Mouse (Mus musculus) embryonic stem cell, embryonic (primary cell): Measurements from ENCODE around the gene Esm1.

Experiments
- CTCF ChIA-PET, 4 experiments: fragments of 300-600 bp in 2 of 4; fragments of 350-600 bp in 2 of 4; sonication (Branson Sonifier 250); formaldehyde crosslinking; loops; one replicate each; lab custom pipeline; 2022; ENCODE audit warnings: inconsistent platforms in 2 of 4; lab: Charles Lee
- POLR2A ChIA-PET, 4 experiments: fragments of 300-600 bp in 2 of 4; fragments of 350-600 bp in 2 of 4; sonication (Branson Sonifier 250); formaldehyde crosslinking; loops; one replicate each; lab custom pipeline; 2022; ENCODE audit warnings: antibody characterized with exemption in 4 of 4, inconsistent platforms in 1 of 4; lab: Charles Lee

Gene Esm1

DNA sequence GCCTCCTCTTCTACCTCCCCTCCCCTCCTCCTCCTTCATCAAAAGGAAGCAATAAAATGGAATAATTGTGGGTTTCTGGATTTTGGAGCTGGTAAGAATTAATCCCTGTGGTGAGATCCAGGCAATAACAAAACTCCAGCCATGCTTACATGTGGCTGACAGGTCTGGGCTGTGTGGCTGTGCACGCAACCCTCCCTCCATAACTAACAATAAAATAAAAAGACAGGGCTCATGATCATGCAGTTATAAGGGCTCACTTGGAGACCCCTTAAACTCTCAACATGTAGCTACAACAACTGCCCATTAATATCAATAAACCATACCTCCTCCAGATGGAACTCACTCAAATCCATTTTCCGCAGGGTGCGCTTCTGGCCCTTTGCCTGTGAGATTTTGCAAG is 4.4 kb downstream of the Esm1 start:
- CTCF ChIA-PET, result no interaction called here

DNA sequence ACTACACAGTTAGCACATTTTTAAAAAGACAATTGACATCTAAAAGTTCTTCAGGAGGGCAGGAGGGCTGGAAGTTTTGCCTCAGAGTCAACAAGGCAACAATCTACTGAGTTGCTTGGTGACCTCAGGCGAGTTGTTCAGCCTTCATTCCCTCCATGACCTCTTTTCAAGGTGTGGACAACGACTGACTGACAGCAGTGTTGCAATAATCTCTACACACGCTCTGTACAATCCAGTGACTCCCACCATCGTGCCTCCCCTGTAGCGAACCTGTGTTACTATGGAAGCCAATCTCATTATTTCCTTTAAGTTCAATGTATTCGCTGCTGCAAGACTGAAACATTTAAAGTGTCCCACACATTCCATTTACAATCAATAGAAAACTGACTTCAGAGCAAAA is 12.4 kb downstream of the Esm1 start:
- ChIA-PET CTCF (interaction anchor here in 1 of 4 experiments (0.7 kb wide), 1 partner anchor 396 kb away, joined by 6 read pairs; the partner anchor contains the start of gene Snx18), POLR2A (interaction anchor here in 2 of 4 experiments (0.7 kb wide), 2 partner anchors 13 to 93 kb away, joined by 3 read pairs; no protein-coding TSS in a partner anchor)

More for the DNA sequence above, 4.4 kb downstream of the Esm1 start:
- POLR2A ChIA-PET, result interaction anchor here in 1 of 4 experiments (0.6 to 0.8 kb wide), 2 partner anchors 12 to 243 kb away, joined by 3 to 4 read pairs; partner anchors contain the start of gene Gzmk

DNA sequence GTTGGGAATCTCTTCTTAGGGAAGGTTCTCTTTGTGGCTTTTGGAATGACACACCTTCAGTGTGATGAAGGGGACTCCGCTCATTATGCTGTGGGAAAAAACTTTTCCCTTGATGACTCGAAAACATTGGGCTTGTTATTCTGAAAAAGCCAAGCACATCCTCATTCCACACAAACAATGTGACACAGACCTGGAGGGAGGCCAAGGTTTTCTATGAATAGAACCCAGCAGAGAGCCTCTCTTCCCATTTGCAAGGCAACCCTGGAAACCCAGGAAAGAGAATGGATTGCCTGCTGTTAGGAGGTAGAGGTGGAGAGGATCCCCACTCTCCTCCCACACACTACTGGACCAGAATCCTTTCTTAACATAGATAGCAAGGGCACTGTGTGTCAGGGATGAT is 14.6 kb downstream of the Esm1 start:
- CTCF ChIA-PET, result no interaction called here
- POLR2A ChIA-PET, result interaction anchor here in 1 of 4 experiments (0.6 to 0.7 kb wide), 2 partner anchors 14 to 55 kb away, joined by 4 read pairs; no protein-coding TSS in a partner anchor

DNA sequence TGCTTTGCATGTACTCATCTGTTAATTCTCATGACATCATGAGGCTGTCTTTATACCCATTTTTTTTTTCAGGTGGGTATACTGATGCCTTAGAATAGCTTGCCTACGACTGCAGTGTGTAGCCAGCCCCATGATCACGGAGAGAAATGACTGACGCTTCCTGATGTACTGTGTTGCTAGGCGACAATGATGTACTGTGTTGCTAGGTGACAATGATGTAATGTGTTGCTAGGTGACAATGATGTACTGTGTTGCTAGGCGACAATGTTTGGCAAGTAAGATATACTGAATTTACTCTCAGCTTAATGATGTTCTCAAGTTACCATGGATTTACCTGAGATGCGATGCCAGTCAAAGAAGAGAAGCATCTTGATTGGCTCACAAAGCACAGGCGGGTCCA is 16.4 kb downstream of the Esm1 start, which contains the start of gene Gzmk:
TSS of gene Gzmk (minus strand) at position 98 of the 400 bp plus-strand sequence.
- POLR2A ChIA-PET, result interaction anchor here in 1 of 4 experiments (0.9 to 1.7 kb wide), 3 partner anchors 12 to 16 kb away, joined by 3 to 4 read pairs (median 3); no protein-coding TSS in a partner anchor
- CTCF ChIA-PET, result no interaction called here

DNA sequence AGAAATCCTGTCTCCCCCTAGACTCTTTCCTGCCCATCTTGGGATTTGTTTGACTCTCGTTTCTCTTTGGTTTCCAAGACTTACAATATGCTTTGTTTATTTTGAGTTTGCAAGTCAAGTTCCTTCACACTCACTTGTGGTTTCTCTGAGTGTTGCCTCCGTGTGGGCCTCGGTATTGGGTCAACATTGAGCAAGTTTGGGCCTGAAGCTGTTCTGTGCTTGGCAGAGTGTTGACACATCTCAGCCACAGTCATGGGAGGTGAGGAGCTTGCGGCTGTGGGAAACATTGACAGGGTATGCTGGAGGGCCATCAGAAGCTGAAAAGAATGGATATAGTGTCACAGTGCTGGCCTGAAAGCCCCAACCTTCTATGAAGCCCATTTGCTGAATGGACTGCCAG is 17.6 kb downstream of the Esm1 start:
- CTCF ChIA-PET, result interaction anchor here in 3 of 4 experiments (0.6 to 2.9 kb wide), 3 partner anchors 30 to 473 kb away, joined by 3 to 17 read pairs (median 4); no protein-coding TSS in a partner anchor
- POLR2A ChIA-PET, result no interaction called here

DNA sequence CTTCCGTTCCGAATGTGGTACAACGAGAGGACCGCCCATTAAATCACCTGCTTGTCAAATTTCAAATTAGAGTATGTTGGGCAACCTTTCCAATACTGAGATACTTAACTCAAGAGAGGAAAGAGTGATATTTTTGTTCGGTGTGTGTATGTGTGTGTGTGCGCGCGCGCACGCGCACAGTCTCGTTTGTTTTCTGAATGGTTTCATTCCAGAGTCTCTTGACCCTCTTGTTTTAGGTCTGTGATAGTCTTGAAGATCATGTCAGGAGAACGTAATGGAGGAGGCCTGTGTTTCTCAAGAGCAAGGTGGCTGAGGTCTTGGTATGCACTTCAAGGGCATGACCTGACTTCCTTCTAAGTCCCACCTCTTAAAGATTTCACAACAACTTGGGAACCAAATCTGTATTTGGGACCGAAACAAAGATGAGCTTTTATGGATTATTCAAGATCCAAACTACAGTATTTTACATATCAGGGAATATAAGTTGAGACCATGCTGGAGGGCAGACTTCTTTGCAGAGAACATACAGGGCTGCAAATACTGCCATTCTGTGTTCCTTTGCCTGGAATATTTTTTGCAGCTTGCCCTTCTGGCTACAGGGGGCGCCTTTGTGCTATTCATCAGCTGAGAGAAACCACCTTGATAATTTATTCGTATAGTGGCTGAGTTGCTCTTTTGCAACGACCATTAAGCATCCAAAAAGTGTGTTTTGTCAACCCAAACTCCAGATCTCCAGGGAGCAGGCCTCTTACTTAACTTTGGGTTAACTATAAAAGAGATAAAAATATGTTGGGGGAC is 18.4 kb downstream of the Esm1 start:
- POLR2A ChIA-PET, result interaction anchor here in 2 of 4 experiments (1.1 to 1.7 kb wide), 2 partner anchors 8 to 37 kb away, joined by 3 to 6 read pairs; no protein-coding TSS in a partner anchor
- CTCF ChIA-PET, result interaction anchor here in 3 of 4 experiments (0.5 to 2.9 kb wide), 9 partner anchors 12 to 182 kb away, joined by 3 to 17 read pairs (median 4); partner anchors contain the start of genes Esm1 (in 1 of the 3) and Gpx8 (in 1 of the 3)

DNA sequence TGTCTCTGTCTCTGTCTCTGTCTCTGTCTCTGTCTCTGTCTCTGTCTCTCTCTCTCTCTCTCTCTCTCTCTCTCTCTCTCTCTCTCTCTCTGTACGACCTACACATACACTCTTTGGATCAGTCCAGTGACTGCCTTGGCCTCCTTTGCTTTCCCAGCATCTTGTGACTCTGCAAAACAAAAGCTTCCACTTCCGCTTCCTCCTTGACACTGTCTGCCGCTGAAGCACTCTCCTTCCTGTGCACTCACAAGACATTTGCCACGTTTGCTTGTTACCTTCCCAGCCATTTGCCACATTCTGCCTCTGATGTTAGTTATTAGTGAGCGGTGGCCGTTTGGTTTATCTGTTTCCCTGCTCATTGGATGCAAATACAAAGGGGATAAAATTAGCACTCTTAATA is 32.7 kb downstream of the Esm1 start:
- POLR2A ChIA-PET, result interaction anchor here (0.5 to 2.1 kb wide), 11 partner anchors 11 to 1163 kb away, joined by 3 to 8 read pairs (median 4); partner anchors contain the start of gene Gzmk (in 1 of the 4)
- CTCF ChIA-PET, result interaction anchor here in 2 of 4 experiments (0.6 to 0.9 kb wide), 2 partner anchors 13 to 56 kb away, joined by 3 read pairs; no protein-coding TSS in a partner anchor

DNA sequence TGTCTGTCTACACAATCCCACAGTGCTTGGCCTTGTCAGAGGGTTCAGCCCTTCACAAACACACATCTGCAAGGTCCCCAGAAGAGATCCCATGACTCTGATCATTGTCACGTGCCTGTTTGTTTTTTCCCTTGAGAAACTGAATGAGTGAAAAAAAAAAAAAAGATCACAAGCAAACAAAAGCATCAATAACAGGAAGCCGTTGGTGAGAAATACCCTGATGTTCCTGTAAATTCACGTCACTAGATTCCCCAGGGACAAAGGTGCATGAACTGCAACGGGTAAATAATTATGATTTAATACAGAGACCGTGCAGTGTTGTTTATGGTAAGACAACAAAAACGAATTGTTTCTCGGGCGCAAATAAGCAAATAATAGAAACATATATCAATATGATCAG is 35.6 kb downstream of the Esm1 start:
- CTCF ChIA-PET, result interaction anchor here in 1 of 4 experiments (1.1 kb wide), 1 partner anchor 12 kb away, joined by 4 read pairs; no protein-coding TSS in a partner anchor
- POLR2A ChIA-PET, result no interaction called here

DNA sequence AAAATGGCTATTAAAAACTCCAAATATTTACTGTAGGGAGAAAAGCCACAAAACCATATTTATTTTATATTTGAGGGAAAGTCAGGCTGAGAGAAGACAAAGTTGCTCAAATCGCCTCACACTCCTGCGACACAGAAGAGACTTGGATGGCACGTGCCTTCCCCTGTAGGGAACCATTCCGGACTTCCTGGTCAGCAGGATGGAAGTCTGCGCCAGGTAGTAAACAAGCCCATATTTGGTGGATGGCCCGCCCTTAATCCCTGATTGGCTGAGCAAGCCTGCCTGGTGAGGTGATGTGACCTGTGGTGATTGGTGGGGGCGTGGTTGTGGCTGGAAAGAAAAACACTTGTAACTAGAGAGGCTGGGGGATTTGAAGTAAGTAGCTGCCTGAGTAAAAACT is 43.1 kb downstream of the Esm1 start:
- CTCF ChIA-PET, result interaction anchor here in 1 of 4 experiments (1.0 kb wide), 1 partner anchor 206 kb away, joined by 3 read pairs; the partner anchor contains the start of gene Gpx8

DNA sequence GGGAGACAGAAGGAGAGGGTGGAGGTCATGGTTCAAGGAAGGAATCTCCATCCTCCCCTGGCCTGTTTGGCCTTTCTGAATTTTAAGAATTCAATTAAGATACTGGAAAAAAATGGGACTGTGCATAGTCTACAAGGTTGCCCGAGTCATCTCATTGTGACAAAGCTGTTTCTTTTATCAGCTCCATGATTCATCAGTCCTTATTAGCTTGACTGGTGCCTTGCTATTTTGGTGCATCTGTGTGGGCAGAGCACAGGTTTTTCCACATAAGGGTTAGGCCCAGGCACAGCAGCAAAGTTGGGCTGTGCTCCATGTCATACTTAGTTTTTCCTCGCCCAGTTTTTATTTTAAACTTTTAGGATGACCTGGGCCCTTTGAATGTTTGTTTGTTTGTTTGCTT is 47.3 kb downstream of the Esm1 start:
- CTCF ChIA-PET, result interaction anchor here (0.6 to 2.4 kb wide), 19 partner anchors 8 to 583 kb away, joined by 3 to 17 read pairs (median 4); partner anchors contain the start of genes Gpx8 (in 2 of the 4) and Snx18 (in 1 of the 4)
- POLR2A ChIA-PET, result interaction anchor here in 2 of 4 experiments (0.6 to 1.4 kb wide), 4 partner anchors 8 to 225 kb away, joined by 3 read pairs; partner anchors contain the start of gene Gpx8 (in 1 of the 2)

More for the DNA sequence above, 43.1 kb downstream of the Esm1 start:
- POLR2A ChIA-PET, result interaction anchor here in 2 of 4 experiments (0.7 to 1.8 kb wide), 6 partner anchors 10 to 366 kb away, joined by 3 to 8 read pairs (median 3); partner anchors contain the start of genes Esm1 (in 1 of the 2), Gpx8 (in 1 of the 2) and Snx18 (in 1 of the 2)

DNA sequence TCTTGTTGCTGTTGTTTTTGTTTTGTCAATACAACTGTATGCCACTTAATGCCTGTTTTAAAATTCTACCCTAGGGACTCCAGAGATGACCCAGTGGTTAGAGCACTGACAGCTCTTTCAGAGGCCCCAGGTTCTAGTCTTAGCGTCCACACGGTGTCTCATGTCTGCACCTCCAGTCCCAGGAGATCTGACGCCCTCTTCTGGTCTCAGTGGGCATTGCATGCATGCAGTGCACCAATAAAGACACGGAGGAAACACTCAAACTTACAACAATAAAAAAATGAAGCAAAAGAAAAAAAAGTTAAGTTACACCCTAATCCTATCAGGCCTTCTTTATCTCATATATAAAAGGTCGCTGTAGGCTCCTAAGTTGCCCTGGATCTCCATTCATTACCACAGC is 47.7 kb downstream of the Esm1 start:
- CTCF ChIA-PET, result interaction anchor here (0.6 to 2.4 kb wide), 21 partner anchors 8 to 583 kb away, joined by 3 to 17 read pairs (median 4); partner anchors contain the start of genes Gpx8 (in 2 of the 4) and Snx18 (in 1 of the 4)
- POLR2A ChIA-PET, result interaction anchor here in 2 of 4 experiments (0.6 to 1.4 kb wide), 4 partner anchors 211 to 335 kb away, joined by 3 to 5 read pairs (median 3); partner anchors contain the start of gene Gpx8 (in 1 of the 2)

DNA sequence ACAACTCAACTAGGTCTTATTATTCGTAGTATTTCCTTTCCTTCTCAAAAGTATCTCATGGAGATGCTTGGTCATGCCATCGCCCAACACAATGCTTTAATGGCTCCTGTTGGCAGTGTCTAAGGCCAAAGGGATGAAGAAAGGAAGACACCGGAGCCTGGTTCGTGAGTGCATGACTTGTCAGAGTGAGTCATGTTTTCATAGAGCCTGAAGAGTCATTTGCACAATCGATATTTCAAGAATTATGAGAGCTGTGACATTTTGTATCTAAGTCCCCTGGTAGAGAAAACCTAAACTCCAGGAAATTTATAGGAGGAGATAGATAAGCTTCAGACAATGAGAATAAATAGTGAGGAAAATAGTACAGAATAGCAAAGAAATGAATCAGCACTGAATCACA is 49.8 kb downstream of the Esm1 start:
- POLR2A ChIA-PET, result no interaction called here
- CTCF ChIA-PET, result no interaction called here

DNA sequence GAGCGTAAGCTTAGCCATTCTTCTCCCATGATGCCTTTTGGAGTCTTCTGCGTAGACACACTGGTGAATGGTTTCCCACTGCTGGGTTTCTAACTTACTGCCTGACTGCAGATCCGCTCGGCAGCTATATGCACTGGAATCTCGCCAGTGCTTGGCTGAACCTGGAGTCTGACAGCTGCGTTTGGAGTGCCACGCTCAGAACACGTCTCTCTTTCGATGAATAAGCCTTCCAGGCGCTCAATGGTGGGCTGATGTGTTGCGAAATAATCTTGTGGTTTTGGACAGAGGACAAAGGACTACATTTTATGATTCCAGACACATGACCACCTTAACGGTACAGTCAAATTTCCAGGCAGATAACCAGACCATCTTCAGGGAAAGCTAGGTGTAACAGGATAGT is 53.4 kb downstream of the Esm1 start:
- CTCF ChIA-PET, result interaction anchor here in 2 of 4 experiments (0.8 to 1.5 kb wide), 3 partner anchors 217 to 355 kb away, joined by 3 to 5 read pairs (median 4); partner anchors contain the start of genes Gpx8 (in 1 of the 2) and Snx18 (in 1 of the 2)
- POLR2A ChIA-PET, result interaction anchor here in 3 of 4 experiments (0.6 to 1.5 kb wide), 3 partner anchors 11 to 252 kb away, joined by 3 to 8 read pairs (median 4); no protein-coding TSS in a partner anchor

DNA sequence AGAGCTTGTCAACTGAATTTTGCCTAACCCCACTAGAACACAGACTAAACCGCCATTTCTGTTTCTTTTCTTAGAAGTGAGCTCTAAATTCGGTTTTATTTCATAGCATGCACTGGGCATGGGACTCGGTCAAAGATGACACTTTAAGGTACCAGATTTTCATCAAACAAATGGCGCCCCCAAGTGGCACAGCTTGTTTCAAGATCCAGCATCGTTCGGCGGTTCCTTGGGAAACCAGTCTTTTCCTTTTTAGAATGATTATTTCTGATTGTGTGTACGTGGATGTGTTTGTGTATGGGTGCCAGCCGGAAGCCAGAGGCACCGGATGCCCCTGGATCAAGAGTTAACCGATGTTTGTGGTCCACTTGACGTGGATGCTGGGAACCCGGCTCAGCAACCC is 55.8 kb downstream of the Esm1 start:
- ChIA-PET POLR2A (interaction anchor here in 2 of 4 experiments (0.6 to 1.6 kb wide), 6 partner anchors 9 to 380 kb away, joined by 3 to 5 read pairs (median 3); partner anchors contain the start of gene Snx18 (in 1 of the 2)), CTCF (interaction anchor here (0.6 to 3.7 kb wide), 29 partner anchors 8 to 1687 kb away, joined by 3 to 15 read pairs (median 4); partner anchors contain the start of genes Gpx8 (in 3 of the 4), Snx18 (in 3 of the 4), BC067074 (in 1 of the 4) and Cdc20b (in 1 of the 4))

DNA sequence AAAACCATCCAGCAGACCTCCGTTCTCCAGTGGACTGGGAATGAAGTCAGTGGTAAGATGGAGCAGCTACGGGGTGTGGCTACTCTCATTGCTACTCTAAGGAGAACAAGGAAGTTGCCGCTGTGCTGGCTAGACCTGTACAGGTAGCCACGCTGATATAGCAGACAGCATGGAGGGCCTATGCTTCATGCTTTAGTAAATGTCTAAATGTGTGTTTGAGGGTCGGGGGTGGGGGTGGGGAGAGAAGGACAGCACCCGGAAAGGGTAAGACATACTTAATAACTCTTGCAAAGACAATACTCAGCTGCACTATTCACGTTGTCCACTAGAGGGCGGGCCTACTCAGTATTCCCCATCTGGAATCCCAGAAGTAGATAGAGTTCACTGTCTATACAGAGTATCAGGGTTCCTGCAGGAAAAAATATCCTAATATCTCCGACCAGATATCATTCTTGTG is 57.1 kb downstream of the Esm1 start:
- ChIA-PET CTCF (interaction anchor here (0.5 to 3.7 kb wide), 32 partner anchors 9 to 1864 kb away, joined by 3 to 15 read pairs (median 4); partner anchors contain the start of genes Snx18 (in 3 of the 4), BC067074 (in 2 of the 4) and Gpx8 (in 2 of the 4)), POLR2A (interaction anchor here in 2 of 4 experiments (1.5 to 1.6 kb wide), 2 partner anchors 22 kb away, joined by 3 to 4 read pairs; no protein-coding TSS in a partner anchor)

DNA sequence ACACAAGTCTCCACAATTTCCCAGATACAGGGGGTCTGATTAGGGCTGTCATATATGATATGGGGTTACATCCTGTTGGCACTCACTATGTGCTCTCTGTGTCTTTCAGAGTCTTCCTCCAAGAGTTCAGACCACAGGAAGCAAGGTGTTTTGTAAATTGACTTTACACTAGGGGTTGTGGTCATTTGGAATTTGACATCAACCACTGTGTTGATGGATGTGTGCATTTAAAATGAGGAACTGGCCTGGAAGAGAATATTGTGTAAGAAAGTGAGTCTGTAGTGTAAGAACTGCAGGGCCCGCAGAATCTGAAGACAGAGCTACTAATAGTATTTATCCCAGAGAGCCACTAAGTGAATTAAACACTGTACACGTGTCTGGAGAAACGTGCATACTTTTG is 57.7 kb downstream of the Esm1 start:
- ChIA-PET POLR2A (interaction anchor here in 1 of 4 experiments (0.6 to 1.5 kb wide), 3 partner anchors 22 to 1724 kb away, joined by 3 to 5 read pairs (median 4); no protein-coding TSS in a partner anchor), CTCF (interaction anchor here (0.6 to 3.7 kb wide), 21 partner anchors 10 to 1863 kb away, joined by 3 to 15 read pairs (median 4); partner anchors contain the start of genes Snx18 (in 3 of the 4), Gpx8 (in 1 of the 4) and Hspb3 (in 1 of the 4))
